ENCODE assay signal across 13 mouse cellular contexts in genomic region chr4:101217026-101217540, GRCm38 (mm10). TPM values are rescaled to one million over a fixed set of nuclear protein-coding genes. Genes with fewer than 3 reads are reported as not detected.
DNase-seq lines count a peak whose midpoint lies in the region; ATAC-seq and TF ChIP-seq lines count a peak whose summit lies in the region.
"Had no signal": no experiment of that assay in that cellular context is flagged by ENCODE, and none has a peak within 500 bp of the region (broad histone marks: within the 10 kb centered on the region; RNA-seq: fewer than 3 reads in every experiment).

No protein-coding gene starts in this region.

- H3K9me3 ChIP-seq in megakaryocyte, embryonic 14.5 days: no peaks in the 10 kb centered on the region
- no peaks in the 10 kb centered on the region for H3K9me3 ChIP-seq in limb, embryonic 10.5 days (replicated peaks)

- no peak; the same call in 1 of the 2 replicates for TF ChIP-seq CTCF in kidney, adult 2 months (conservative IDR thresholded peaks at IDR 0.05; ENCODE audit: insufficient read depth, insufficient read length, low read depth, low read length)

- no peak overlapping the region for H3K4me3 ChIP-seq in kidney, adult 2 months (ENCODE audit: insufficient read depth, low read depth, low read length)
- H3K4me3 ChIP-seq in megakaryocyte, embryonic 14.5 days (replicated peaks): peak overlapping the region; percentile 35
- H3K4me3 ChIP-seq in limb, embryonic 10.5 days: no peak overlapping the region
- H3K4me3 ChIP-seq: layer of hippocampus, adult 2 months had no signal

- H3K27ac ChIP-seq in kidney, adult 2 months (ENCODE audit: insufficient read depth, low read depth, low read length): no peak overlapping the region
- H3K27ac ChIP-seq in limb, embryonic 10.5 days: no peak overlapping the region
- H3K27ac ChIP-seq: layer of hippocampus, adult 2 months had no signal

- no peaks in the 10 kb centered on the region for H3K27me3 ChIP-seq in kidney, adult 2 months (replicated peaks; ENCODE audit: control insufficient read depth, insufficient read depth, low read length)
- no peaks in the 10 kb centered on the region for H3K27me3 ChIP-seq in megakaryocyte, embryonic 14.5 days (replicated peaks)
- no peaks in the 10 kb centered on the region for H3K27me3 ChIP-seq in limb, embryonic 10.5 days (ENCODE audit: low read depth, poor library complexity, severe bottlenecking)

- peak; percentile 47 for DNase-seq in kidney, adult 2 months
- no peak for DNase-seq in kidney, postnatal 25 days
- no peak for DNase-seq in urinary bladder, postnatal 14 days (ENCODE audit: low spot score)
- DNase-seq in limb, embryonic 10.5 days (ENCODE audit: low spot score): no peak
- no peak for DNase-seq in MN1 (ENCODE audit: low spot score)
- DNase-seq: cerebellum, adult 8-10 months; gastrocnemius, postnatal 14 days; heart, postnatal 14 days; retina, postnatal 1 day had no signal

- H3K4me1 ChIP-seq in kidney, adult 2 months (ENCODE audit: control insufficient read depth, insufficient read depth, low read length): peaks cover 26% of the 10 kb centered on the region
- peaks cover 85% of the 10 kb centered on the region for H3K4me1 ChIP-seq in megakaryocyte, embryonic 14.5 days
- H3K4me1 ChIP-seq in limb, embryonic 10.5 days: no peaks in the 10 kb centered on the region

- no peak for TF ChIP-seq POLR2A in kidney, adult 2 months (IDR thresholded peaks at IDR 0.05; ENCODE audit: low read depth, low read length)

- 46% methylated on average over 2 of the region's 2 CpGs for WGBS in kidney, adult 2 months
- WGBS in limb, embryonic 10.5 days: 83% methylated on average over 2 of the region's 2 CpGs

- H3K36me3 ChIP-seq in kidney, adult 2 months (ENCODE audit: control insufficient read depth, insufficient read depth, low read length): no peaks in the 10 kb centered on the region
- peaks cover 19% of the 10 kb centered on the region for H3K36me3 ChIP-seq in megakaryocyte, embryonic 14.5 days (replicated peaks; ENCODE audit: low read length)
- no peaks in the 10 kb centered on the region for H3K36me3 ChIP-seq in limb, embryonic 10.5 days

- peak; percentile 53 for ATAC-seq in CD4-positive, CD25-positive, alpha-beta regulatory T cell, adult 4 months
- peak; percentile 57 for ATAC-seq in inflammation-experienced regulatory T-cells, adult 6 months

RNA-seq across cellular contexts. Expression of gene Jak1, which starts 48.0 kb away (rescaled TPM):
- polyA plus RNA-seq in kidney, adult 2 months (2012; rRNA removed): 38.5 and 46.5 TPM in 2 replicates
- polyA plus RNA-seq in CD4-positive, CD25-positive, alpha-beta regulatory T cell, adult 4 months (2017; shearing (Covaris generic)): 100 to 1,000 TPM; 369 to 445 TPM
- polyA plus RNA-seq in inflammation-experienced regulatory T-cells, adult 6 months (2017; shearing (Covaris generic)): 100 to 1,000 TPM; 317 to 371 (median 344) TPM
- polyA plus RNA-seq in megakaryocyte, embryonic 14.5 days (2012; ENCODE audit: insufficient read depth, low replicate concordance): 60.1 and 80.6 TPM in 2 replicates
- 47.7 and 53.9 TPM in 2 replicates for polyA plus RNA-seq in limb, embryonic 10.5 days (2016; fragmentation: Nextera tagmentation; extraction: Ambion mirVana)
